Mouse (Mus musculus): ENCODE measurements around the gene Zc3hc1.
"Not testable (repeated sequence)": the region's sequence is repeated elsewhere in the genome, so short reads cannot be mapped to it uniquely, and the experiment has no call there.

Gene Zc3hc1

DNA sequence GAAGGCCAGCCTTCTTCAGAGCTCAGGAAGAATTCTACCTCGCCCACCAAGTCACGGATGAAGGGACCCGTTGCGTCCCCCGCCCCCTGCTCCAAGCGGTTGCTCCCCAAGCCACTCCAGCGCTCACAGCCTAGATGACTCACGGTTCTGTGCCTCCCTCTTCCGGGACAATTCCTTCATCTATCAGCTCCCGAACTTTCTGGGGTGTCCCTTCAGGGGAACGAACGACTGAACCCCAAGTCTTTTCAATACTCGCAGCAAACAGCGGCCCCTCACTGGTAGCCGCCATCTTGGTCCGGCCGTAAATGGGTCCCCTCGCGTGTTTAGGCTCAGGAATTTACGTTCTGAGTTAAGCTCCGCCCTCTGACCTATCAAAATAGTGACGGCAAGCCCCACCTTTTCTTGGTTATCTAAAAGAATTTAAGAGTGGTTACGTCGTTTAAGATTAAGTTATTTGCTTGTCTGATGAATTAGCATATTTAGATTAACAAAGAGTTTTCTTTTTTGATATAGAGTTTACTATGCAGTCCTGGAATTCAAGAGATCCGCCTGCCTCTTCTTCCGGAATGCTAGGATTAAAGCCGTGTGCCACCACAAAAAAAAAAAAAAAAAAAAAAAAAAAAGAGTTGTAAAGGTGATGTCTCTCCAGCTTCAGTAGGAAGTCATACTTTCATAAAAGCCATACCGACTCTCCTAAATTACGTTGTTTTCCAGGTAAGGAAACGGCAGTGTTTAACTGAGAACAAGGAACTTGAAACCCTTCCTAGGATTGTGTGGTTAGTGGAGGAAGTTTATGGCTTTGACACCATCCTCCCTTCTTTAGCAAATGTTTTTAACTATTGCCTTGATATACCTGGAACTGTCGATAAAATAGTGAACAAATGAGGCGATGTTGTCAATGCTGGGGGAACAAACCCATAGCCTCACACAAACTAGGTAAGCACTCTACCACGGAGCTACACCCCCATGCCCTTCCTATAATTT lies at the start of gene Zc3hc1:
Gene Zc3hc1 (minus strand): TSS at position 315 of the 984 bp plus-strand sequence.
- peak; percentile 53 to 67 for DNase-seq

- no peak for DNase-seq
These were observed 48.7 kb upstream of the Zc3hc1 start for GRCm38 (mm10) chr6:30439576-30439975.

DNA sequence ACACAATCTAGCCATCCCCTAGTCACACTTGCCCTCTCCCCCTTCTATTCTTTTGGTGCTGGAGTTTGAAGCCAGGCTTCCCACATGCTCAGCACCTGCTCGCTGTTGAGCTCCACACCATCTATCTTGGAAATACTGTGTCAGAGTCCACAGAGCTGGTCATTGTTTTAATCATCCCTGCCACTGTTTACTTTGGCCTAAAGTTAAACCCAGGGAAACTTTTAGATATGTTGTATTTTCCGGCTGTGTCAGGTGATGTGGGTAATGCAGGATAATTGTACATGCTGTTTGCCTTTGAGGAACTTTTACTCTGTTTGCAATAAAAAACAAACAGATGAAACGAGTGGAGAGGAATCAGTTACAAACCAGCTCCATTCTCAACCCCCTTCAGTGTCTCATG lies 46.2 kb upstream of the Zc3hc1 start:
- DNase-seq, result no peak

DNA sequence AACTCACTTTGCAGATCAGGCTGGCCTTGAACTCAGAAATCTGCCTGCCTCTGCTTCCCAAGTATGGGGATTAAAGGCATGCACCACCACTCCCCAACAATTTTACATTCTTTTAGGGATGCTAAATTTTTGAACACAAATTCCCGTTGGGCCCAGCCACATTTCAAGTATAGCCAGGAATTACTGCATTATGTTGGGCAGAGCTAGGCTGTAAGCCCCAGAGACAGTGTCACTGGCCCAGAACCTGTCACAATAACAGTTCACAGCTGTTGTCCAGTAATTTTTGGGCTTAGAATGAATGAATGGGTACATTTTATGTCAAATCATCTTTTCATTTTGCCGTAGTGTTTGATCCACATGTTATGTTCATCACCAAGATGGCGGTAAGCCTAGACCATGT lies 45.6 kb upstream of the Zc3hc1 start:
- DNase-seq, result no peak

DNA sequence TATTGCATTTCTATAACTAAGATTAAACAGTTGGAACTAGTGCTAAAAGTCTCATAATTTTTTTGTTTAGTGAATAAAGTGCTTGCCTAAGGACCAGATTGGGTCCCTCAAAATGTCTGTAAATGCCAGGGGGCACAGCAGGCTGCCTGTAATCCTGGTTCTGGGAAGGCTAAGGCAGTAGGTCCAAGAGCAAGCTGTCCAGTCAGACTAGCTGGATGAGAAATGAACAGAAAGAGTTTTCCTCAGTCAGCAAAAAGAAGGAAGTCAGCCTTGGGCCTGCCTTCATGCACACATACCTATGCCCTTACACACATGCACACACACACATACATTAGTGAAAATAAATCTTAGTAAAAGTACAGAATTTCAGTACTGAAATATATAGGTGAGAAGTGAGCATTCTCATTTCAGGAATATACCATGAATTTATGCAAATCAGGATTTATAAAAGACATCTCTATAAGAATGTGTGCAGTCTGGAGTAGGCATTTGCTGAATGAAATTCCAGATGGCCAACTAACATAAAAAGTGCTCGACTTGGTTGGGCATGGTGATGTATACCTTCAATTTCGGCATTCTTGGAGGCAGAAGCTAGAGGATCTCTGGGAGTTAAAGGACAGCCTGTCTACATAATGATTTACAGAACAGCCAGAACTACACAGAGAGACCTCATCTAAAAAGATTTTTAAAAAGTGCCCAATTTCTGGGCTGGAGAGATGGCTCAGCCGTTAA lies 41.8 kb upstream of the Zc3hc1 start:
- DNase-seq, result no peak

GRCm38 (mm10) chr6:30416801-30417200 lies 26.0 kb upstream of the Zc3hc1 start:
- no peak for DNase-seq

- DNase-seq, result no peak
These were observed 25.3 kb upstream of the Zc3hc1 start for GRCm38 (mm10) chr6:30416126-30416525.

- no peak for DNase-seq
These were observed 20.5 kb upstream of the Zc3hc1 start for GRCm38 (mm10) chr6:30411311-30411710.

GRCm38 (mm10) chr6:30409399-30410093 lies 18.7 kb upstream of the Zc3hc1 start:
- DNase-seq, result no peak

DNA sequence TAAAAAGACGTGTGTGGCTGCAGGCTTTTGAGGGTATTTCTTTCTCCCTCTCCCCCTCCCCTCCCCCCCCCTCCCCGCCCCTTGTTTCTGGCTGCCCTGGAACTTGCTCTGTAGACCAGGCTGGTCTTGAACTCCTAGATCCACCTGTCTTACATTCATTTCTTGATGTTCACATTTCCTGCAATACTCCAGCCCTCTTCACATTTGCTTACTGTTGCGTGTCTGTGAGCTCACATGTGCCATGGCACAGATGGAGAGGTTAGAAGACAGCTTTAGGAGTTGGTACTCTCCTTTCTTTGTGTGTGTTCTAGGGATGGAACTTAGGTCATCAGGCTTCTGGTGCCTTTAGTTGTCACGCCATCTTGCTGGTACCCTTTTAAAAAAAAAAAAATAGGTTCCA lies 17.4 kb upstream of the Zc3hc1 start:
- DNase-seq, result no peak

DNA sequence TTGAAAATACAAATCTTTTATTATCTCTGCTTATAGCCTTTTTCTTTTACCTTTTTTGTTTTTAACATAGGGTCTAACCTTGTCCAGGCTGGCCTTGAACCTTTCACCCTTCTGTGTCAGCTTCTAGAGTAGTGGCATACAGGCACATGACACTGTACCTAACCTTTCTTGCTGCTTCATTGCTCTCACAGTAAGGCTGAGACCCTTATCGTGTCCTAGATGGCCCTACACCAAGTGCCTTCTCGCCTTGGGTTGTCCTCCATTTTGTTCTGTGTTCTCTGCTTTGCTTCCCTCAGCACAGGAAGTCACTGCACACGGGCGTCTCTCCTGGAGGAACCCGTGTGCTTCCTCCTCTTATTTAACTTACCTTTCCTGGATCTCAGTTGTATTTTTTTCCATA lies 13.8 kb upstream of the Zc3hc1 start:
- DNase-seq, result no peak

GRCm38 (mm10) chr6:30403465-30403864 lies 12.6 kb upstream of the Zc3hc1 start:
- peak in 1 of 2 experiments; percentile 29 for DNase-seq

GRCm38 (mm10) chr6:30402091-30402491 lies 11.3 kb upstream of the Zc3hc1 start:
- no peak for DNase-seq

GRCm38 (mm10) chr6:30401308-30402015 lies 10.6 kb upstream of the Zc3hc1 start, which contains the start of gene Klhdc10:
Gene Klhdc10 (plus strand): TSS chr6:30401868.
- DNase-seq, result peak; percentile 99 to 100

GRCm38 (mm10) chr6:30400716-30401115 lies 9.9 kb upstream of the Zc3hc1 start:
- DNase-seq, result no peak

- no peak for DNase-seq
These were observed 9.3 kb upstream of the Zc3hc1 start for GRCm38 (mm10) chr6:30400146-30400545.

DNA sequence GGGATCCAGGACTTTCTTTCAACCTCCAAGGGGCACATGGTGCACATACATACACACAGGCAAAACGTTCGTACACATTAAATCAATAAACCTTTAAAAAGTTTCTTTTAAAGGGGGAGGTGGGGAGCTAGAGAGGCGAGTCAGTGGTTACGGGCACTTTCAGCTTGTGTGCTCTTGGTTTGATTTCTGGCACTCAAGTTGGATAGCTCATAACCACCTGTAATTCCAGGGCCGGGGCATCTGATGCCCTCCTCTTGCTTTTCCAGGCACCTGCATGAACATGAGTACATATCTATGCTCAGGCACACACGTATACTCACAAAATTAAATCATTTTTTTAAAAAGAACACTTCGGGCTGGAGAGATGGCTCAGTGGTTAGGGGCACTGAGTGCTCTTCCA lies 1.2 kb upstream of the Zc3hc1 start:
- DNase-seq, result no peak

DNA sequence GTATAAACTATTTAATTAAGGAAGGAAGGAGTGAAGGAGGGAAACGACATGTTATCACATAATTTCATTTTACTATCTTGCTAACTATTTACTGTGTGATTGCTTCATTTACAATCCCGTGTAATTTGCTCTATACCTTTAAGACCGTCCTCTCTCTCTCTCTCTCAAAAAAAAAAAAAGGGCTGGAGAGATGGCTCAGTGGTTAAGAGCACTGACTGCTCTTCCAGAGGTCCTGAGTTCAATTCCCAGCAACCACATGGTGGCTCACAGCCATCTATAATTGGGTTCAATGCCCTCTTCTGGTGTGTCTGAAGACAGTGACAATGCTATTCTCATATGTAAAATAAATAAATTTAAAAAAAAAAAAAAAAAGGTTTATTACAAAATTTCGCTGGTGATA lies 557 bp downstream of the Zc3hc1 start:
- DNase-seq, result not testable (repeated sequence)

- DNase-seq, result no peak
These were observed 9.7 kb downstream of the Zc3hc1 start for GRCm38 (mm10) chr6:30381116-30381515.

DNA sequence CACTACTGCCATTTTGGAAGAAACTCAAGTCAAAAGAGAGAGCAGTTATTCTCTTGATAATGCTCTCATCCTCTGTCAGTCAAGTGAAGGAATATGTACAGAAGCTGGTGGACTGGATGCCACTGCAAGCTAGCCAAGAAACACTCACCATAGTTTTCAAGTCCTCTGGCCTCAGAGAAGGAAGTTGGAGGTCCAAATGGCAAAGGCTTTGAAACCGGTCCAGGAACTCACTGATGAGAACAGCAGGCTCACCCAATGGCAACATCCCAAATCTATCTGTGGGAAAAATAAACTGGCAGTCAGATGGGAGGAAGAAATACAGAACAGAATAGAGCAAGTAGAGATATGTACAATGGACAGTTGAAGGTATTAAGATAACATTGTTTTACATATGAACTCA lies 15.0 kb downstream of the Zc3hc1 start:
- no peak for DNase-seq

- no peak for DNase-seq
These were observed 15.9 kb downstream of the Zc3hc1 start for GRCm38 (mm10) chr6:30374731-30375510.
